Mouse (Mus musculus) cerebral cortex, adult 2 months (tissue): Measurements from ENCODE around the gene Izumo3.

Experiments used
- WGBS: fragments of 180-500 bp; shearing (Covaris S2); methylation state at CpG from one replicate; pipeline ENCODE4 v1.1.7; 2018; 5-methylcytosine and 5-hydroxymethylcytosine counted together

Gene Izumo3

GRCm38 (mm10) chr4:92147134-92147533, at the start of gene Izumo3:
Gene Izumo3 (minus strand): TSS chr4:92147234.

GRCm38 (mm10) chr4:92191649-92192048, 44.6 kb upstream of the Izumo3 start, which contains the start of gene Gm12666:
Gene Gm12666 (minus strand): TSS chr4:92191749.
- 83% methylated on average over 1 of the region's 1 CpGs for WGBS

DNA sequence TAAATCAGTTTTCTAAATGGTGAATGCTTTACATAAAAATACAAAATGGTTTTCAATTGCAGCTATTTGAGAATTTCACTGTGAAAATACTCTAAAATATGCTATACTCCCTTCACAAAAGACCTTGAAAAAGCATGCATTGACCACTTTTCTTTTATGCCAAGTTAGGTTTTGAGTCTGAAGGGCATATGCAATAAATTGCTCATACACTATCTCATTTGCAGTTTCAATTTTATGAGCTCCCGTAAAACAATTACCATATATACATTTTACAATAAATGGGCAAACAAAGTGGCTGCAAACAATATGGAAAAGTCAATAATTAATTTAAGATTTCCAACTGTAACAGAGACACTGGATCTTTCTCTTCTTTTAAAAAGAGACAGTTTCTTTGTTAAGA, 5.6 kb upstream of the Izumo3 start:
- 84% methylated on average over 1 of the region's 1 CpGs for WGBS

DNA sequence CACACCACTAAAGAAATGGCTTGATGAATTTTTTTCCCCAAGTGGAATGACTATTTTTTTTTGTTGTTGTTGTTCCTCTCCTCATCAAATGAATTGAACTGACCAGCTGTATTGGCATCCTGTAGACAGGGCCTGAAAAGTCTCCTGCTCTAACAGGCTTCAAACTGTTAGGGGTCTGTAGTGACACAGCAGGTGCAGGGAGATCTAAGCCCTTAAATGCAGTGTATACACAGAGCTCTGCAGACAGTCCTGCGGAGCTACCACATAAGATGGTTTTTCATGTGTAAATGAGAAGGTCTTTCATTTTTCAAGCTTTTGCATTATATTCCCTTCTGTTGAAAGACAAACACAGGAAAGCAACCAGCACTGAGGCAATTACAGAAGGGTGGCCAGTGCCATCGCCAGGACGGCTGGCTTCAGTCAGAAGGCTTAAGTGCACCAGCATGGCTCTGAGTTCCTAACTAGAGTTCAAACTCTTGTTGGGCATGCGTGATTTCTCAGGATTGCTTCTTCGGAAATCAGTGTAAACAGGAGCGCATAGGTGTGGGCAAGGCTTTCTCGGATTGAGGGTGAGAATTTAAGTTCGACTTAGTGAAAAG, 35.5 kb downstream of the Izumo3 start:
- WGBS = 48% methylated on average over 8 of the region's 8 CpGs

DNA sequence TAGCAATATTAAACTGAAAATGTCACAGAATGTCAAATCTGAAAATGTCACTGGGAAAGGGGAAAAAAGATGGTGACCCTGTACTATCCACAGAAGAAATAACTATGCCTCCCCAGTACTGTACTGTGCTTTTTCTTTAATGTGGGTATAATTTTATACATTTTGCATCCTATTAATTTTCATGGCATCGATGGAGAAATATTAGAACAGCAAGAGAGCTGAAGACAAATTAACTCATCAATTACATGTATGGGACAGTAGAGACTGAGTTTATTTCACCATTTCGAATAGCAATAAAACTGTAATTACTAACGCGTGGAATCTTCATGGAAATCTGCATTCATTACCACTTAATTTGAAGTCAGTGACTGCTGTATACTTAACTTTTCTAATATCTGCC, 49.6 kb downstream of the Izumo3 start:
- 92% methylated on average over 4 of the region's 4 CpGs for WGBS

DNA sequence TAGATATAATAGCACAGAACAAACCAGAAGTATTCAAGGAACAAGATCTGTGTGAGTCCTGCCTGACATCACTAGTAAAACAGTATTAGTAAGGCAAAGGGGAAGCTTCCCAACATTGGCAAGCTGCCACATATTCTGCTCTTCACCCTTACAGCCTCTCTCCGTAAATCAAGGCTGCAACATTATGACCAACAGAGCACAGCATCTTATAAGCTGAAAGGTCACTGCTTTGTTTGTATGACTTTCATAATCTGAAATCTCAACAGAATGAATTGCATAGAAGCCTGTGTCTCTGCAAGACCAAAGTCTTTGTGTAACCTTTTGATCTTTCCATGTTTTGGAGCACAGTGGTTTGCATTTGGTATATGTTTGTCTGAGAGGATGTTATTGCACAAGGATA, 51.1 kb downstream of the Izumo3 start:
- WGBS = 62% methylated on average over 1 of the region's 1 CpGs
